Mouse (Mus musculus): ENCODE measurements at regions not wholly inside any gene's neighbourhood (a gene's known extent, or its start where the extent isn't known, plus 50 kb on each side); places are given as distances from the start of the nearest gene placed in this dataset.

DNA sequence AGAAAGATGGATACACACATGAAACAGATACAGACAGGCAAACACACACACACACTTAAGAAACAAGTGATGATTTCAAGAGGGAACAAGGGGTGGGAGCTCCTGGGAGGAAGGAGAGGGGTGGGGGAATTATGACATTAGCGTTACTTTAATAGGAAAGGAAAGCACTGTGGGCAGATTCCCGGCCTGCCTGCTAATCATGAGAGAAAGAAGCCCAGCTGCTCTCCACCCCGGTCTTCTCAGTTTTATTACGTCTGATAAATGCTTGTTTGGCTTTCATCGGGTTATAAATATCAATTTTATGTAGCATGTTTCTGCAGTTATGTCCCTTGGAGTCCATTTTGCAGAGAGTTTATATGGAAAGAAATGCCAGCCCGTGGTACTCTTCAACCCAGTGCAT lies 554.1 kb downstream of the Zfp704 start:
- no peak for ATAC-seq (ENCODE audit: extremely low read depth, insufficient number of reproducible peaks, low FRiP score, poor library complexity, severe bottlenecking)
- Histone ChIP-seq H3K9me3 (replicated peaks) (no peaks in the 10 kb centered on the region), H3K27me3 (ENCODE audit: insufficient read depth, low read length) (peaks cover under 1% of the 10 kb centered on the region; the same call in 1 of the 2 replicates), H3K4me1 (ENCODE audit: insufficient read depth, low read depth, low read length) (no peaks in the 10 kb centered on the region), H3K36me3 (replicated peaks) (no peaks in the 10 kb centered on the region), H3K4me3 (ENCODE audit: low read depth, low read length) (no peak overlapping the region)
- TF ChIP-seq CTCF (IDR thresholded peaks at IDR 0.05; ENCODE audit: low read depth, low read length) (no peak), GATA1 (IDR thresholded peaks at IDR 0.05; ENCODE audit: borderline replicate concordance, low read length) (no peak), GATA2 (IDR thresholded peaks at IDR 0.05; ENCODE audit: borderline replicate concordance, low read depth, low read length) (no peak), POLR2AphosphoS5 (IDR thresholded peaks at IDR 0.05; ENCODE audit: insufficient replicate concordance, low read depth, low read length) (no peak), TAL1 (conservative IDR thresholded peaks at IDR 0.05; ENCODE audit: low read depth, low read length) (no peak)
- DNase-seq (ENCODE audit: low spot score): no peak
